Mouse (Mus musculus): ENCODE results near the gene Mmp24.
"Not testable (repeated sequence)": the region's sequence is repeated elsewhere in the genome, so short reads cannot be mapped to it uniquely, and the experiment has no call there.

Gene Mmp24

DNA sequence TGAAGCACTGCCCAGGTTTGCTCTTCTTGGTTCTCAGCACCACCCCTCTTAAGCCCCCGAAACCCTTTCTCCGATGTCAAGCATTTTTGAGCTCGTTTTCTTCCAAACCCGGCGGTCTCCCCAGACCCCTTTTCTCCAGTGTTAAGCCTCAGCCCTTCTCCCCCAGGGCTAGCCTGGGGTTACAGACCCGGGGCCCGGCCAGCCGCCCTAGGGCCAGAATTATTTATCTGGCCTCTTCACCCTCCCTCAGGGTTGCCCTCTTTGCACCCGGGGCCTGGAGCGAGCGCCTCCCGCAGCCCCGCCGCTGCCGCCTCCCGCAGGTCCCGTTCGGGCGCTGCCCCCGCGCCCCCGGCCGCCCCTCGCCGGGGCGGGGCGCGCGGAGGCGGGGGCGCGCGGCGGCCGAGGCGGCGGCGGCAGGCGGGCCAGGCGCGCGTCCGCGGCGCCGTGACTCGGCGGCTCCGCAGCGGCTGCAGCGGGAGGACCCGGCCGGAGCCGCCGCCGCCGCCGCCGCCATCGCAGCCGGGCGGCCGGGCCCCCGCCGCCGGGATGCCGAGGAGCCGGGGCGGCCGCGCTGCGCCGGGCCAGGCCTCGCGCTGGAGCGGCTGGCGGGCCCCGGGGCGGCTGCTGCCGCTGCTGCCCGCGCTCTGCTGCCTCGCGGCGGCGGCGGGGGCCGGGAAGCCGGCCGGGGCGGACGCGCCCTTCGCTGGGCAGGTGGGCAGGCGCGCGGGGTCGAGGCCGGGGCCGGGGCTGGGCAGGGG lies at the start of gene Mmp24:
Gene Mmp24, plus strand, starts transcription at position 416 of the 758 bp plus-strand sequence.
- no peak for DNase-seq

DNA sequence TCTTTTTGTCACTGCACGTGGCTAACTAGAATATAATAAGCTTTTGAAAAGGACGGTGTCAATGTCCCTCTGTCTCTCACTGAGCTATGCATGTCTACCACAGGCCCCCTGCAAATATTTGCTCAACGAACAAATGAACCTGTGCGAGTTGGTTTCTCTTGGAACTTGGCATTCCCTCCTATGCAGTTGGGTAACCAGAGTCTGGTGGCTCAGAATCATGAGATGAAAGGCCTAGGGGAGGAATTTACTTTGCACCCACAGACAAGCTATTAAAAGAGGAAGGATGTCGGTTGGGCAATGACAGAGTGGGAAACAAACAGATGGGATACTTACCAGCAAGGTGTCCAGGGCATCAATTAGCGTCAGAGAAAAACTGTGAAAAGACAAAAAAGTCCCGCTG lies 48.8 kb upstream of the Mmp24 start:
- no peak for DNase-seq

DNA sequence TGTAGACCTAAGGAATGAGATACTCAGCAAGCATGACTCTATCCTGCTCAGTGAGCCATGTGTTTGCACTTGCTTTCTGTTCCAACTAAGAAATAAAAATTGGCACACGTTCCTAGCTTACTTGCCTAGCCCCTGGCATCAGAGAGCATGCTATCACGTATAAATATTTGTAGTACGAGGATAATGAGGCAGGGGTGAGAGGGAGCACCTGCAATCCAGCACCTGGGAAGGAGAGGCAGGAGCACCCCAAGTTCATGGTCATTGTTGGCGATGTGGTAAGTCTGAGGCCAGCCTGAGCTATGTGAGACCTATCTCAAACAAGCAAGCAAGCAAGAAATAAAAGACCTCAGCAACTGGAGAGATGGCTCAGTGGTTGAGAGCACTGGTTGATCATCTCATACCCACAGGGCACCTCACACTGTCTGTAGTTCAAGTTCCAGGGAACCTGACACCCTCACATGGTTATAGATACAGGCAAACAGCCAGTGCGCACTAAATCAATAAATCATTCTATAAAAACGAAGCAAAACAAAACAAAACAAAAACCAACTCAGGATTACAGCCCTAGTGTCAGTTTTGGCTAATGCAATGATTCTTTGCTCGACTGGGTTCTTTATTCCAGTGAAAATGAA lies 47.3 kb upstream of the Mmp24 start:
- DNase-seq, result no peak

DNA sequence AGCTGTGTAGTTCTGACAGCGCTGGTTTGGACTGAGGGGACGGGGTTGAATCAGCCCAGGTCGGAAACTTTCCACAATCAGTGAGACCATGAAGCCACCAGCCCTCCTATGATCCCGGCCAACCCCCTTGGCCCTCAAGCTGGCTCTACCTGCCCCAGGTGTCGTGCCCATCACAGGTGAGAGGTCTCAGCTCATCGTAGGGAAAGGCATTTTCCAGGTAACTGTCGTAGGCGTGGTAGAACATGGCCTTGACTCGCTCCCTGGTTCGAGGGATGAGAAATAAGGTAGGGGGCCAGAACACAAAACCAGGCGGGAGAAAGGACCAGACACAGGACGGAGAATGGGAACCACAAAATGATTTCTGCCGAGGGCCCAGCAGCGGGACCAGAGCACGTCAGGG lies 46.4 kb upstream of the Mmp24 start:
- no peak for DNase-seq

DNA sequence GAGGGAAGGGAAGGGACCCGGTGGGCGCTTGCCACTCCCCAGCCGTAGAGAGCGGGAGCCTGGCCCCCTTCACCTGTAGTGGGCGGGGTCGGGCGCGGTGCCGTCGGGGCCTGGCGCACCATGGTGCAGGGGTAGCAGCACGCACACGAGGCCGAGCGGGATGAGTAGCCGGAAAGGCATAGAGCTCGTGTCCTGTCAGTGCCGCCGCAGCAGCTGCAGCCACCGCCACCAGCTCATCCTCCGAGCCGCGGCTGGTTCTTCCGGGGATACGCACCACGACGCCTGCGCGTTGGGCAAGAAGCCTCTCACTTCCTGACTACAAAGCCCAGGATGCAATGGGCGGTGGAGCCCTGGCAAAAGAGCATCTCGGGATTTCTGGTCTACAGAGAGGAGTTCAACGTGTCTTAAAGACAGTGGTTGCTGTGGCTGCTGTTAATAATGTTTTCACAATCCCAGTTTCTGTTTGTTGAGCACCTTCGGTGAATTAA lies 45.9 kb upstream of the Mmp24 start, which contains the start of gene Edem2:
Gene Edem2, minus strand, starts transcription at position 318 of the 488 bp plus-strand sequence.
- peak; percentile 96 for DNase-seq

DNA sequence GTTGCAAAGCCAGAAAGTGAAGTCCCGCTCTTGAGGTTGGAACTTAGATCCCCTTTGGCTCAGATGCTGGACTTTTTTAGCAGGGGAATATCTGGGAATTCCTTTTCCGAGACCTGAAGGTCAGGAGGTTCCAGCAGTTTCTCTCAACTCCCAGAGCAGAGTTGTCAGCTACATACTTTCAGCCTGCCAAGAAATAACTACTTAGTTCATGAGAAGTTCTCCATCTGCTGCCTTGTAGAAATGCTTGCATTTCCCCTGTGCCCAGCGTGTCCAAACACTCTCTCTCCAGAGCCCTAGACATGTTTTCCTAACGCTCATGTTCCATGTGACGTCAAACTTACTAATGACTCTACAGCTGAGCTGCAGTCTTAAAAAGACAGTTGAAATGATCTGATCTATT lies 40.1 kb upstream of the Mmp24 start:
- no peak for DNase-seq

DNA sequence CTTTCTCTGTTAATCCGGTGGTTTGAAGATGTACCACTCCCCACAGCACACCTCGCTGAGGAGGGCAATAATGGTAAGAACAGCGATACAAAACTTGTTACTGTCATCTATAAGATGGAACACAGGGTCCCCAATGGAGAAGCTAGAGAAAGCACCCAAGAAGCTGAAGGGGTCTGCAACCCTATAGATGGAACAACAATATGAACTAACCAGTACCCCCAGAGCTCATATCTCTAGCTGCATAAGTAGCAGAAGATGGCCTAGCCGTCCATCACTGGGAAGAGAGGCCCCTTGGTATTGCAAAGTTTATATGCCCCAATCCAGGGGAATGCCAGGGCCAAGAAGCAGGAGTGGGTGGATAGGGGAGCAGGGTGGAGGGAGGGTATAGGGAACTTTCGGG lies 39.4 kb upstream of the Mmp24 start, which contains the start of gene Gm17581:
Gene Gm17581, minus strand, starts transcription at position 101 of the 400 bp plus-strand sequence.
- DNase-seq, result not testable (repeated sequence)

DNA sequence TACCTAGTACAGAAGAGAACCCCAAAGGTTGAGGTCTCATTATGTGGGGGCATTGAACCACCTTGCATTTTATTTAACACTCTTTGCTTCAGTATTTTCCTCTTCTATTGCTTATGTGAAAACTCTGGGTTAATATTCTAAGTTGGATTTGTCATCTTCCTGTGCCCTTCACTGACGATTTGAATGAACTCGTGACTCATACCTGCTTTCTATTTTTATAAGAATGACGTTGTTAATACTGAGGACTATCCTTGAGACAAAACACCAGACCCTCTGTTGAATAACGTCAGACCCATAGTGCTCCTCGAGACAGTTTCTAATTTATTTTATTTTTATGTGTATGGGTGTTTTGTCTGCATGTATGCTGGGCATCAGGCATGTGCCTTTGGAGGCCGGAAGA lies 38.2 kb upstream of the Mmp24 start:
- DNase-seq, result no peak

DNA sequence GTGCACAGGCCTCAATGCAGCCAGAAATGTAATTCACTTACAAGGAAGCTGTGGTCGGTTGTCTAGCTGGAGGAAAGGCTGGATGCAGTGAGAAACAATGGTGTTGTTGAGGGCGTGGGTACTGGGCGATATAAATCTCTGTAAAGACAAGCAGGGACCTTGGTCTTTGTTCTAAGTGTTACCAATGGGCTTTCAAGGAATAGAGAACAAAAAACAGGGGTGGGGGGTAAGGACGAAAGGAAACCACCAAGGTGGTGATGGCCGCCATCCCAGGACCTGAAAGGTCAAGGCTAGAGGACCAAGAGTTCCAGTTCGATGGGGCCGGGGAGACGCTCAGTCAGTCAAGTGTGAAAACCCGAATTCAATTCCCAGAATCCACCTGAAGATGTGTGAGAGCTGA lies 37.3 kb upstream of the Mmp24 start:
- peak; percentile 11 for DNase-seq

DNA sequence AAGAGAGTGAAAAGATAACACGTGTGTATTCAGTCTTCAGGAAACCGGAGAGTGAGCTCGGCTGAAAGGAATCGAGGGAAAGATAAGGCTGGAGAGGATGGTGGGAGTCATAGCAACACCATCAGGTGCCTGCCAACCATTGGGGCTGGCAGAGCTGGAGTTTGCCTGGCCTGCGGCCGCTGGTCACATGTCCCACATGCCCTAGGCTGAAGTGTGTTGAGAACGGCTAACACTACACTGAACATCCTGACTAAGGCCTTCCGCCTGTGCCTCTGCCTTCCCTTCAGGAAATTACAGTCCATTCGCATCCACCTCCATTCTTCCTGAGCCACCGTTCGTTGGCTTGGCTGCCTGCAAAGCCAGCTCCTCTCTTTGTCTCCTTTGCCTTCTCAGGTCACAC lies 32.9 kb upstream of the Mmp24 start:
- DNase-seq, result peak; percentile 13

DNA sequence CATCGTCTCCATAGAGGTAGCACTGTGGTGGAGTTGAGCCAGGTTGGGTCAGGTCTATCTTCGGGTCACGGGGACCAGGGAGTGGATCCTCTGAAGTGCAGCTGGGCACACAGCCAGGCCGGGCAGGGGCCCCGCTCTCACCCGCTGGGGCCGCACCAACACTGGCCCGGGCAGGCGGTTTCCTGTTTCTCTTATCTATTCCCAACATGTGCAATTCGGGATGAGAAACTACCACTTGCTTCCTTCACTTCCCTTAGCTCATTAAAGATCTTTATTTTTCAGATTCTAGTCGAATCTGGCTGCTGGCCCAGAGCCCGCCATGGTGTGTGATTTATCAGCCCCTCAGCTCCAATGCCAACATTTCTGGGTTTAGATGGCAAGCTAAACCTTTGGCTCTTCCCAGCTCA lies 32.2 kb upstream of the Mmp24 start:
- peak; percentile 79 for DNase-seq

DNA sequence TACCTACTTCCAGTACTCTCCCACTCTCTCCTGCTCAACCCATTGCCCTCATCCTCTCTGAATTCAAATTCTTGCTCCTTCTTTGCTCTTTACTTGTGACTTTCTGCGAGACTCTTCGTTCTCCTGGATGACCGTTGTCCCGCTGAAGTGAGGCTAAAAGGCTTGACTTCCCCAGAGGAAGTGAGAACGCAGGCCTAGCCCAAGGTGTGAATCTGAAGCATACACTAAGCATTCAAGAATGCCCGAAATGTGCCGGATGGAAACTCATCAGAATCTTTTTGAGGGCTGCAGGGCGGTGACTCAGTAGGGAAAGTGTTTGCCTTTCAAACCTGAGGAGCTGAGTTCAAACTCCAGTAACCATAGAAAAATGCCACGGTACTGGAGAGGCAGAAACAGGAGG lies 31.8 kb upstream of the Mmp24 start:
- DNase-seq, result no peak

DNA sequence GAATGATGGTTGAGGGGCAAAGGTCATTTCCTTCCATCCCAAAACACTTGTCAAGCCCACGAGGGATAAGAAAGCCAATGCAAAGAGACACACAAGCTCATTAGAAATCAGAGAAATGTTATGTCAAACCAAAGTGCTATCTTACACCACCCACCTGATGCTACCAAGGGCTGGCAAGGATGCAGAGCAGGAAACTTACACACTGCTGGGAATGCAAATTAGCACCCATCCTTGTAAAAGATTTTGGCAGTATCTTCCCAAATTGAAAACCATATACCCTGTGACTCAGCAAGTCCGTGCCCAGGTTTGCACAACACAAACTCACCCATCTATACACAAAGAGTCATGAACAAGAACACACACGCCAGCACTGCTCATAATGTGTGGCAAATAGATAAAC lies 29.7 kb upstream of the Mmp24 start:
- no peak for DNase-seq

DNA sequence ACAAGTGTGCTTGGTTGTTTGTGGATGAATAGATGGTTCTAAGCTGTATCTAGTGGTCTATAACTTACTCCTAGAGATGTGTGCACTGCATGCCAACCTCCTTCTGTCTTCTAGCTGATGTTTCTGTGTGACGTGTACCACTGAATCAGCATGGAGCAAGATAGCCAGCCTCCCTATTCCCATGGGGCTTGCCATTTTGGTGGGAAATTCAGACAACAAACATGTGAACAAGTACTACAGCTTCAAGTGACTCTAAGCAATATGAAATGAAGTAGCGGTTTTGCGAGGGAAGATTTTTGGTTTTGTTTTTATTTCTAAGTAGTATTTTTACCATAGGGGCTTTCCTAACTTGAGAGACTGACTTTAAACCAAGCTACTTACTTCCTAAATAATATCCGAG lies 25.7 kb upstream of the Mmp24 start:
- DNase-seq, result no peak

DNA sequence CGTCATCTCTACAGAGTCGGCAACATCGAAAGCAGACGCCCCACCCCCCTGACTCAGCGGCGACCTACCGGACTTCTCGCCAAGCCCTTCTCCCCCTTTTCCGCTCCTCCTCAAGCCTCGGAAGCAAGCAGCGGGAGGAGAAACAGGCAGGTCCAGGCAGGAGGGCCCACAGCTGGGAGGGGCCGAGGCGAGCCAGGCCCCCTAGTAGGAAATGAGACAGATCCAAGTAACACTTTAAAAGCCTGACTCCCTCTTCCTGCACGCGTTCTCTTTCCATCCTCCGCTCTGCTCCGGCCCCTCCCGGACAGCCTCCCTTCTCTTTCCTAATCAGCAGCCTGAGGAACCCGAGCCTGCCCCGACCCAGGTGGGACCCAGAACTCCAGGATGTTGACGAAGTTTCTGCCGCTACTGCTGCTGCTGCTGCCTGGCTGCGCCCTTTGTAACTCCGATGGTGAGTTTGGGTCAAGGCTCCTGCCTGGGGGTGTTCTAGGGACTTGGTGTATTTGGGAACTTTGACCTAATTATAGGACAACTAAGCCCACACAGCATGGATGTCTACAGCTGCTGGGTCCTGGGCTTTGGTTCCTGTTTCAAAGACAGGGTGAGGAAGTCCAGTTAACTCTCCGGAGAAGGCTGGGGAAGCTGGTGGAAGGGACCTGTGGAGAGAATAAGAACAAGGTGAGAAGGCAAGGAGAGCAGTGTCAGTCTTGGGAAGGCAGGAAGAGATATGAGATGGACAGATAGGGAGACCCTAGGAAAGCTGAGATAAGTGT lies 23.9 kb upstream of the Mmp24 start, which contains the start of gene Procr:
Gene Procr, plus strand, starts transcription at position 104 of the 773 bp plus-strand sequence.
- peak; percentile 62 for DNase-seq

DNA sequence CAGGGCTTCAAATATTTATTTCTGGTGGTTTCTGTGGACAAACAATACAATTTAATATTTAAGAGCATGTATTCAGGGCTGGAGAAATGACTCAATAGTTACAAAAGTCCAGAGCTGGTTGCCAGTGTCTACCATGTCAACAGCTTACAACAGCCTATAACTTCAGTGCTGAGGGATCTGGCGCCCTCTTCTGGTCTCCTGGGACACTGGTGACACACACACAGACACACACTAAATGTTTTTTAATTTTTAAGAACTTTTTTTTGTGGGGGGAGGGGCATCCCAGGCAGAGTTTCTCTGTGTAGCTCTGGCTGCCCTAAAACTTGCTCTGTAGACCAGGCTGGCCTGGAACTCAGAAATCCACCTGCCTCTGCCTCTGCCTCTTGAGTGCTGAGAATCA lies 19.4 kb upstream of the Mmp24 start:
- DNase-seq, result peak; percentile 75

DNA sequence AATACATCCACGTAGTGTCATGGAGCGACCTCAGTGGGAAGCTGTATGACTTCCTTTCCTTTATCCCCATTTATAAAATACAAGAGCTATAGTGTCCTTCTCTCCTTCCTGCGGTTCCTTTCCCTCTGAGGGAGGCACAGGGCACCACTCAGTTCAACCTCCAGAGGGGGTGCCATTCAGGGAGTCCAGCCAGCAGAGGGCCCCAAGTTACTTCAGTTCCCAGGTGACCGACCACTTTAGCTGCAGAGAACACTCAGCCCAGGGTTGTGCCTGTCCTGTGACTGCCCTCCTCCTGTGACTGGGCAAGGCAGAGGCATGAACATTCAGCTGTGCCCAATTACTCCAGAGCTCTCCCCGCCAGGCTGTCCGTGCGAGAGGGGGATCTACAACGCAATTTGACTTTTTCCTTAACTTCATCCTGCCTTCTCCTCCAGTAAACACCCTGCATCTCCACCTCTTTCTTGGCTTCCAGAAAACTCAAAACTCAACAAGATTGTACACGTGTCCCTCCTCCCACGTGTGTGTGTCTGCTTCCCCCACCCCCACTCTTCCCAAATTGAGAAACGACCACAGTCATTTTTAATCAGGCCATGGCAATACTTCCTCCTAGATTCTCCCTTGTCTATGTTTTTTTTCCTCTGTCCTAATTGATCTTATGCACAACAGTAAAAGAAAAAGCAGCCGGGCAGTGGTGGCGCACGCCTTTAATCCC lies 18.1 kb upstream of the Mmp24 start:
- peak; percentile 13 for DNase-seq

DNA sequence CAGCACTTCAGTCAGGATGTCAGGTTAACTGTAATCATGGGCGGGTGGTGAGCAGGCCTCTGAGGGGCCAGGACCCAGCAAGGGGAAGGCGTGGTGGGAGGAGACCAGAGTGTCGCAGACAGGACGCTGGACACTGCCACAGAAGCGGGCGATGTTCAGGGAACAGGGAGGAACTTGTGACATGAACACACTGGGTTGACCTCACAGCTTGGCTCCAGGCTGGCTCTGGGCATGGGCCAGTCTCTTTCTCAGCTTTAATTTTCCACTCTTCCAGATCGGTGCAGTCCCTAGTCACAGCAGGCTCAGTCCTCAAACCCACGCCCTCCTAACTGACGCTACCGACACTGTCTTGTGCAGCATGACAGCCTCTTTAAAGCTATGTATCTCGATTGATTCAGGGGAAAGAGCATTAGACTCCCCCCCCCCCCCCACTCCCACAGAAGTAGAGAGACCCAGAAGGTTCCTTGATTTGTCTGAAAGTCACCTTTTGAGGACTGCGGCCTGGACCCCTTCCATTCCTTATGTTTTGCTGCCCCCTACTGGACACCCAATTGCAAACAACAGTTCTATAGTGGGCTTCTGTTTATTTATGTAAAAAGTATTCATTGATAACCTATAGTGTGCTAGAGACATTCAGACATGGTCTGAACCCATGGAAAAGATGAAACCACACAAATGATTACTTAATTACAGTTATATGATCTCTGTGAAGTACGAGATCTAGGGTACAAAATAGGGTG lies 10.3 kb upstream of the Mmp24 start:
- DNase-seq, result peak; percentile 81

DNA sequence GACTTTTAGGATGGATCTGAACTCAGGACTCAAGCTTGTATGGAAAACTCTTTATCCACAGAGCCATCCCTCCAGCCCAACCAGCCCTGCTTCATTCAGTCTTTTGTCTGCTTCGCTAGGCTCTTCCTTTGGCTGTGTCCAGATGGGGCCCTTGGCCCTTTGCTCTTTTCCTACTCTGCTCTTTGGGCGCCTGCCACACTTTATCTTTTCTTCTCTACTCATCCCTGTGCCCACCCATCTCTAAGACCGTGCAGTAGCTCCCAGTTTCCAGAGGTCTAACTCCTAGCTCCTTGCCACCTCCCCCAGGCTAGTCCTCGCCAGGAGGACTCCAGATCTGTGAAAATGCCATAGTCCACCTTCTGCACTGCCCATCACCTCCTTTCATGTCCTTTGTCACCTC lies 1.5 kb upstream of the Mmp24 start:
- DNase-seq, result no peak

DNA sequence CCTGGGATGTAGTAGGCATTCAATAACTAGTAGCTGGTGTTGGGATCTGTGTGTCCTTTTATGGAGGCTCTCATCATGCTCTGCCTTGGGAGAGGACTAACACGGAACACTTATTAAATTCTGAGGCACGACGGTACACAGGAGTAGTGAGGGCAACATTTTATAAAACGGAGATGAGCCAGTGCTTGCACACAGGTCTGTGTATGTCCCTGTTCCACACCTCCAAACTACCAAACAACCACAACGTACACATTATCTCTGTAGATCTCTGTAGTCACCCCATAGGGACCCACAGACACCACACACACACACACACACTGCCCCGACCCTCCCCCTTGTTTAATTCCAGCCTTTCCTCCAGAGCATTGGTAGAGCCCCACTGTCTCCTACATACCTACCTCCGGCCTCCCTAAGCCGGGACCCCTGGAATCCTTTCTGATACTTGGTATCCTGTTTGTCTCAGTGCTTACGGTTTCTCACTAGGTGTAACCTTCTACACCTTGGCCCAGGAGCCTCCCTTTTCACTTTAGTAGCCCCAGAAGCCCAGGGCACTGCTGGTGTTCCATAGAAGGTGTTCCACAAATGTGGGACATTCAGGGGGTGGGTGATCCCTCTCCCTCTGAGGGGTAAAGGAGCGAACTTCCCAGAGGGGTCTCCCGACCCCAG lies 748 bp upstream of the Mmp24 start:
- DNase-seq, result no peak

DNA sequence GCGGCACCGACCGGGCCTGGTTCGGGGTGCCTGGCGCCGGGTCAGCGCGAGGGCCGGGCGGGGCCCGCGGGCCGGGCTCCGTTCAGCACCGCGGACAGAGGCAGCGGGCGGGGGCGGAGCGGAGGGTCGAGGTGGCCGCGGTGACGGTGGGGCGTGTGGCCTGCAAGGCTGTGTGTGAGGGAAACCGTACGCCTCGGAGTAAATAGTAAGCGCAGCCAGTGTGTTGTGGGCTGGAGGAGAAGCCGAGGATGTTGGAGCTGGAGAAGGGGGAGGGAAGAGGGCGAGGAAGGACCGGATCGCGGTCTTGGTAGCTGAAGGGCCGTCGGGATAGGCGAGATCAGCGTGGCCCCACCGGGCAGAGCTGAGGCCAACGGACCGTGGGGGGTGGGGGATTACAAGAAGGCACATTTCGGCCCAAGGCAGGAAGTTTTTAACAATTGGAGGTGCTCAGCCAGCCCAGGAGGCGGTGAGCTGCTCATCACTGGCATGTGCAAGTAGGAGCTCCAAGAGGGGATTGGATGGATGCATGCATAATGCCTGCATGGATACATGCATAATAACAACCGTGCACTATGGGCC lies 632 bp downstream of the Mmp24 start:
- DNase-seq, result peak; percentile 79

Measured in lung, postnatal 10 days (tissue).